Mouse (Mus musculus) megakaryocyte, embryonic 14.5 days (primary cell): ENCODE data around the gene Ptgr1.

Source experiments
- FLI1 ChIP-seq: IDR thresholded peaks from 2 replicates; pipeline ENCODE4 v1.6.1; 2012; ENCODE audit warnings: low read length, inconsistent platforms, mixed read lengths
- GATA1 ChIP-seq: IDR thresholded peaks from 3 replicates; pipeline ENCODE4 v1.6.1; 2012; ENCODE audit warnings: mixed read lengths, low read length, inconsistent platforms, borderline replicate concordance

DNA sequence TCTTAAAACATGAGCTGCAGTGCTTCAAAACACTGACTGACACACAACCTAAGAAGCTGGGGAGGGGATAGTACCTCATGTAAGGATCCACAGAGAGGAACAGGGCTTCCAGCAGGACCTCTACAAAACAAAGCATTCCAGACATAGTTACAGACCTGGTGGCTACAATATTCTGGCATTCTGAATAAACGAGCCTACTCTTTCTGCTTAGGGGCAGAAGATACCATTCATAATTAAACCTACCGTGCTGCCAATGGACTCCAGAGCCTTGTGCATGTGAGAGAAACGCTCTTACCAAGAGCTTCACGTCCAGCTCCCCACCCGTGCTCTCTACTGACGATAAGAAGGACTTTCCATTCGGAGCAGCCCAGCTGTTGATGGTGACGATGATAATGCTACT, 4.1 kb downstream of the Ptgr1 start:
- TF ChIP-seq GATA1 = no peak
- TF ChIP-seq FLI1 = no peak
